Mouse (Mus musculus): Measurements from ENCODE around the gene Wwc2.

Wwc2 gene

DNA sequence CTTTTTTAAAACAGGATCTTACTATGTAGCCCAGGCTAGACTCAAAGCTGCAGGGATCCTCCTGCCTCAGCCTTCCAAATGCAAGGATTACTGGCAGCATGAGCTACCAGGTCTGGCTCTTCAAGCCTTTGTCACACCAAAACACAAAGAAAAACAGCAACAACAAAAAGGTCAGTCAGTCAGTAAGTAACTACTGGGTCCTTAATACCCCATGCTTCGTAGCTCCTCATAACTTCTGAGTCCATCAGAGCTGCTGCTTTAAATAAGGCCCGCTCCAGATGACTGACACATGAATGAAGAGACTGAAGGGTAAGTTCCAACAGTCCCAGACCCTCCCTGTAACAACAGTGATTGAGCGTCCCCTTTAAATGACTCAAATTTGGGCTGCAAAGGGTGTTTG lies 90.8 kb downstream of the Wwc2 start:
- DNase-seq: no peak

DNA sequence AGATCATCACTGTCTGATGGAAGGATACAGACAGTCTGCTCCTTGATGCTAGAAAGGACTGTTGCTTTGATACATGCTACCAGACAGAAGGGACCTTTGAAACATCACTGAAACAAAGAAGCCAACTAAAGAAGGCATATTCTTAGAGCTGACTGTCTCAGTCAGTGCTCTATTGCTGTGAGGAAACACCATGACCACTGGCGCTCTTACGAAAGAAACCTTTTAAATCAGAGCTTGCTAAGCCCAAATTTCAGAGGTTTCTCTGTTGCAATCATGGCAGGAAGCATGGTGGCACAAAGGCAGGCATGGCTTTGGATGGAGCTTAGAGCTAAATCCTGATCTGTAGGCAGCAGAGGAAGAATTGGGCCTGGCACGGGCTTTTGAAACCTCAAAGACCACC lies 98.3 kb downstream of the Wwc2 start:
- no peak for DNase-seq

DNA sequence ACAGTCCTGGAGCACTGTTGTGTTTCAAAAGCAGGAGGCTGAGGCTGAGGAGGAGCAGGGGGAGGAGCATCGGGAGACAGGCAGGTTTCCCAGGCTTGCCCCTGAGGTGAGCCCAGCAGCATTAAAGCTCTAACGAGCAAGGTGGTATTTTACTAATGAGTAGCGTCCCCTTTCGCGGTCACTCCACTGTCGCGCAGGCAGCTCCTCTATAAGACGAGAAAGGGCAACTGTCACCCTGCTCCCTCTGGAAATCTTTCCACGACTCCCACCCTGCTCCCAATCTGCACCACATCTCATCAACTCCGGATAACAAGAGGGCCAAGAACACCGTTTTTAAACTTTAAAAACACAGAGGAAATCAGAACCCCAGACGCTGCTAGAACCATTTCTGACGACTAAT lies 99.1 kb downstream of the Wwc2 start:
- DNase-seq: no peak

DNA sequence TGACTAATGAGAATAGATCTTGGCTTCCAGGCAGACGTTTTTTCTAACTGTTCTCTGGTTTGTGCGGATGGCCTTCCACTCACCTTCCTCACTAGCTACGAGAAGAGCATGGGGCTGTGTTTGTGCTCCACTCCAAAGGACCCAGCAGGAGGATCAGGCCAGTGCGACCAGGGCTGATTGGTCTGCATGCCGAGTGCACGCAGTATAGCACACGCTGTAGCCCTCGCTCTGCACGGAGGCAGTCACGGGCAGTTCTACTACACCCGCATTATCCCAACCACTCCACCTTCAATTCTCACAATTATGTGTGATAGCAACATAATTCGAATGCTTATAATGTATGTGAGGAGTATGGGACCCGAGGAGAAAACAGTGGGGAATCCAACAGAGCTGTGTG lies 99.9 kb downstream of the Wwc2 start:
- DNase-seq: no peak

DNA sequence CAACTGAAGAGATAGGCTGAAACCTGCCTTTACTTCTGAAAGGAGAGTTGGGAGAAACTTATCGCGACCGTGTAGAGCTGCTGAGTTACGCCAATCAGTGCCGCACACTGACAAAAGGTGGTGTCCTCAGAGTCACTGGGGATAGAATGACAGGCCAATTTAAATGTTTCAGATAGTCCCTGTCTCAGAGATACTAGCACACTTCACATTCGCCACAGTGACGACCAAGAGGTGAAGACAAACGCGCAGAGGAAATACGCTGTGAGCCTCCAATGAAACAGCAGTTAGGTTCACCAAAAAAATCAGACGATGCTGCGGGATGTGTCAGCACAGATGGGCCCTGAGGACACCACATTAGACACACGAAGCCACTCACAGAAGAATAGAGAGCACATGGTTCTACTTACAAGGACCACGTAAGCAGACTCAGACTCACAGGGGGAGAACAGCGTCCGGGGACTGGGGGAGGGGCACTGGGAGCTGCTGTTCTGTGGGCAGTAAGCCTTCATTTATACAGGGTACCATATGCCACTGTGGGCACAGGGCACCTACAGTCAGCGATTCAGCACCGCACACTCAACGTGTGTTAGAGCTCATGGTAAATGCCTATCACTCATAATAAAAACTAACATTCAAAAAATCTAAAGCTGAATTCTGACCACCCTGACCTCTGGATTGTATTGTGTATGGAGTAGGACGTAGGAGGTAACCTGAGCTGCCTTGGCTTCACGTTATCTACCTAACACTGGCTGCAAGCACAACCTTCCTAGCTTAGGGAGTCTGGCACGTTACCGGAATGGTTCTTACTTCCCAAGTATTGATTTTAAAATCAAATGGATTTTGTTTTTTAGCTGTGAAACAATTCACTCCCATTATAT lies 100.5 kb downstream of the Wwc2 start:
- no peak for DNase-seq

DNA sequence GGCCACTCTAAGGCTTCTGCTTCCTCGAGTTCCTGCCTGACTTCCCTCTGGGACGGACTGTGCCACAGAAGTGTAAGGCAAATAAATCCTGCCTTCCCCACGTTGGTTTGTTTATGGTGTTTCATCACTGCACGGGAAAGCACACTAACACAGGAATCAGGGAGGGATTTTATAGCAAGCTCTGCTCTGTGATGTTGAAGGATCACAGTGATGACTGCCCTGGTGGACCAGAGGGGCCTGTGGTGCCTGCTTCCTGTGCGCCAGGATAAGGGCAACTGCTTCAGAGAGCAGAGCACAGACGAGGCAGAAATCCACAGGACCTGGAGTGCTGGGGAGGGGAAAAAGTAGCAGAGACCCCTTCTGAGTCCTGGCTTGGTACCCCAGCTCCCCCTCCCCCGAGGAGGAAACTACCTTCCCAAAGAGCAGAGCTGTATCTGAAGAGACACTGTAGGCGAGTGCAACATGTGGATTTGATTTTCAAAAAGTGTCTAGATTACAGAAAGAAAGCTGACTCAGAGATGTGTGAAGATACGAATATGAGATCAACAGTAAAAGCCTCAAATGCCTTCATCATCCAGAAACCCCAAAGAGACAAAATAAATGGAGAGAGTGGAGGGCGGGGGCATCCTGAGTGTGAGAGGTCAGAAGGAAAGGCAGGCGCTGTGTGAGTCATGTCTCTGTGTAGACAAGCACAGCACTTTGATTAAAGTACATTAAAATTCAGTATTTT lies 101.7 kb downstream of the Wwc2 start:
- no peak for DNase-seq

DNA sequence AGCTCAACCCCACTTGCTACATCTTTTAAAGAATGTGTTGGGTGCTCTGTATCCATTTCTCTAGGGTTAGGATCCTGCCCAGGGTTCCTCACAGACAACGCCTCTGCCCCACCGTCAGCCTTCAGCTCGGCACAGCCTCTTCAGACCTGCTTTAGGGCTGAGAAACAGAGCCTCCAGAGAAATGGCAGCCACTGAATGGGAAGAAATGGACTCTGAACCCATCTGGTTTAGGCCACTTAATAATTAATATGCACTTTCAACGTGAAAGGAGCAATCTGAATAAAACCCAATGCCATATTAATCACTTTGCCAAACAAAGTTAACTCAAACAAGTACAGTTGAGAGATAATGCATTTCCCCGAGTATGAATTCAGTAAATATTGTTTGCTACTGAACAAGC lies 106.4 kb downstream of the Wwc2 start:
- no peak for DNase-seq

DNA sequence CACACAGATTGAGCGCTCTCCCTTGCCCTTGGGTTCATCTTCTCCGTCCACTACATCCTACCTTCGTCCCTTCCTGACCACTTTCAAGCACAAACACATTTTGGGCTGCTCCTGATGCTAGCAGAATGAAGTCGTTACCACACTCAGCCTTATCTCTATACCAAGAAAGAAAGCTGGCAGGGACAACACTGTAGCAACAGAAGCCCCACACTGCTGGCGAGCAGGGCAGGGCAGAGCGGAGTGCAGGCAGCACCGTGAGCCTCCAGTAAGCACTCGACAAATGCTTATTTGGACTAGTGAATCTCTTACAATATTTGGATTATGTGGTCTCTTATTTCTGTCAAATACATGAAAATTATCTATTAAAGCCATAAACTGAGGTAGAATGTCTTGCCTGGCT lies 107.0 kb downstream of the Wwc2 start:
- no peak for DNase-seq

DNA sequence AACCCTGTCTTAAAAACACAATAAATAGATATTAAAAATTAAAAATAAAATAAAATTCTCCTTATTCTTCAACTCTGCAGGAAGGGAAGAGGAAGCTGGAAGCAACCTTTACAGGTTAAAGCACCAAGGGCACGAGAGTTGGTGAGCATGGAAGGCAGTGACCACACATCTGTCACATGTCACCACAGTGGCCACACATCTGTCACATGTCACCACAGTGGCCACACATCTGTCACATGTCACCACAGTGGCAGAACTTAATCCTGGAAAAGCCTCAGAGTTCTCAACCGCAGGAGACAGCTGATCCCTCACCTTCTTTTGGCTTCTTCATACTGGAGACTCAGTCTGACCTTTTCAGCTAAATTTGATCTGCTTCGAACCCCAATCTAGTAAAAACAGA lies 112.2 kb downstream of the Wwc2 start:
- DNase-seq: no peak

DNA sequence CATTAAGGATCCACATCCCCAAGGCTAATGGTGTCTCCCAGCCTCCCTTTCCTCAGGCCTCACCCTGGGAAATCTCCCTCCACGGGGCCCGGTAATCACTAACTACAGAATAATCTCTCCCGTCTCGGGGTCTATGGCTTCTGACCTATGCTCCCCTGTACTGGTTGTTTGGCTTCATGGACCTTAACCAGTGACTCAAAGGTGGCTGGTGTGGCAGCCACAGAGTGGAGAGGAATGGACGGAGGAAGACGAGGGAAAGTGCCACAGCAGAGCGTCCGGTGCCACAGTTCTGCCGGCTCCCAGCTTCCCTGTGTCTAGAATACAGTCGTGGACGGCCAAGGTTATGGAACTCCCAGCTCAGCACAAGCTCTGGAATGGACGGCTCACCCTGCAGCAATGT lies 114.9 kb downstream of the Wwc2 start:
- DNase-seq: no peak

DNA sequence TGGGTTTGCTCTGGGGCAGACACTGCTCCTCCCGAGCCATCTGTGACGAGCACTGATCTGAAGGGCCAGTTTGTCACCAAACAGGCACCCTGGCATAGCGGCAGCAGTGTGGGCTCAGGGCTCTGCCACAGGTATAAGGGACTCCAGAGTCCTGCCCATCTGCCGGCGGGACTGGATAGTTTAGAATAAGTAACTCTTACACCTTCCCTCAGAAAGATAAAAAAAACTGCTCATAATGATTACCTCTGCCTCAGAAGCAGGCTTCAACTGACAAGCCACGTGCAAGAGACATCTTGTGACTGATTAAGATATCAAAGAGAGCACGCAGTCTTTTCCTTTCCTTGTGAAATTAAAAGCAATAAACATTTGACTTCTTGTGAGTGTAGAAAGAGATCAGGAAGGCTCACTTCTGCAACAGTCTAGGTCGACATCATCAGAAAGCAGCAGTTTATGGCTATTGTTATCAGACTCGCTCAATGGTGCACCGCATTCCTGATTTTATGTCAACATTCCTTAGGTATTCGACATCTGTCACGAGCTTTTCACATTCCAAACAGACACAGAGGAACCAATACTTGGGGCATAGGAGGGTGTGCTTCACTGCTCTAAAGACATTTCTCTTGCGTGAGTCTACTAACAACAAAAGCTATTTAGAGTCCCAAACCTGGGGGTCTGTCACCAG lies 116.1 kb downstream of the Wwc2 start:
- no peak for DNase-seq

DNA sequence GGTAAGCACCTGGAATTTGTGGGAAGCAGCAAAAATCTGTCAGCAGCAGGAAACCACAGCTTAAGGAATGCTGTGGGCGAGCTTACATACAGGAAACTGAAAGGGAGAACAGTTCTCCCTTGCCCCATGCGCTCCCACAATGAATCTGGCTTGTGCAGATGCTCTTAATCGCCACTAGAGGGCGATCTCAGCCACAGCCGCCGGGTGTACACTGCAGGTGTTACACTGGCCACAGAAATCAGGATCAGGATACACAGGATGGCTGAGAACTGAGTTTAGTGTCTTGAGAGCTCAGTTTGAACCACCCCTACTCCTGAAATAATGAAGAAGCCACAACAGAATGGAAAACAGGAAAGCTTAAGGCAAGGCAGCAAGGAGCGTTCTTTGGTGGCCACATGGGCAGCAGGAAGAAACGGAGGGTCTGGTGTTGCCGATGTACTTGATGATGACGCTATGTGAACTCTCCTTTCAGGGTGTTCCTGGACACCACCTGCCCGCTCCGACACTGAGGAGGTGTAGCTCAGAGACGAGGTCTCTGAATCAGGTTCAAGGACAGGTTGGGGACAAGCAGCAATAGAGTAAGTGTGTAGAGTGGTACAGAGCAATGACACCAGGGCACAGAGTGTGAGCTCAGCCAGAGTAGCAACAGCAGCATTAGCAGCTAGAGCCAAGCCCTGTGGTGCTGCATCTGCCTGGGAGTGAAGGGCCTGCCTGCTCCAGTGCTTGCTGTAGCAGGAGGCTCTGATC lies 118.2 kb downstream of the Wwc2 start:
- no peak for DNase-seq

DNA sequence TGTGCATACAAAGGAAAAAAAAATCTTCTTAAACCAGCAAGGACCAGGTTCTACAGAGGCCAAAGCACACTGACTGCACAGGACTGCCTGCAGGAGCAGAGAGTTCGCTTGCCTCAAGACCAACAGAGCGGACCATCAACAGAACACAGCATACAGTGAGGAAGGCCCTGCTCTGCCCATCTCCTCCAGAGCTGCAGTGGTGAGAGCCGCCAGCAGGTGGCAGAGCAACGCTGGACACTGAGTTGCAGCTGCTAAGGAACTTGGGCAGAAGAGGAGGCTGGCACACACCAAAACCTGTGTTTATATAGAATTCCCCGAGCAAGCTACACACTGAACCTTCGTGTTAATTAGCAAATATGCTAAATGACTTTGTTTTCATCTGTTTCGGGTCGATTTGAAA lies 123.7 kb downstream of the Wwc2 start:
- DNase-seq: peak; percentile 91

DNA sequence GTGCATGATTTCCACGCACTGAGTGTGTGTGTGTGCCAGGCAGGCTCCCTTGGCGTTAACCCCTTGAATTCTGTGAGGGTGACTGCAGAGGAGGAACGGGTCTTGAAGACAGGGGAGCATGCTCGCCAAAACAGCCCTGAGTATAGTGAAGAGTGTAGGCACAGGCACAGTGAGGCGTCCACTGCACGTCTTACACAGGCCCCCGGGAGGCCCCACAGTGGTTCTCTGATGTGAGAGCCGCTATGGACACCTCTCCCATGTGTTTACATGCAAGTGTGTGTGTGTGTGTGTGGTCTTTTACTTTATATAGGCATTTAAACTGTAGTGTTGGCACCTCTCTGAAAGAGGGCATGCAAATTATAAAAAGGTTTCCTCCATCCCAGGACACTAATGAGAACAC lies 124.2 kb downstream of the Wwc2 start:
- no peak for DNase-seq

DNA sequence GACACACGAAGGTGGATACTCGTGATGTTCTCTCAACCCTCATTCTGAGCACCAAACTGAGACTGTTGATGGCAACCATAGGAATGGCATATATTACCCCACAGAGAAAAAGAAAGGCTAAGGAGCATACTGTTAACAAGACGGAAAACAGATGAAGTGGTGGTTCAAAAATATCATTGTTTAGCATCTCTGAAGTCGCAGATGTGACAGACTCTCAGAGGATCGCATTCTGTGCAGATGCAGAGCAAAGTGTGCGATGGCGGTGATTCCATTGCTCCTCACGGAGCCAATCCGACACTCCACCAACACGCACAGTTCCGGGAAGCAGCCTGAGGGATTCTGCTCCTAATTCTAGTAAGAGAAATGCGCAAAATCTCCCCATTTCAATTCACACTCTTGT lies 131.5 kb downstream of the Wwc2 start:
- peak; percentile 29 for DNase-seq

DNA sequence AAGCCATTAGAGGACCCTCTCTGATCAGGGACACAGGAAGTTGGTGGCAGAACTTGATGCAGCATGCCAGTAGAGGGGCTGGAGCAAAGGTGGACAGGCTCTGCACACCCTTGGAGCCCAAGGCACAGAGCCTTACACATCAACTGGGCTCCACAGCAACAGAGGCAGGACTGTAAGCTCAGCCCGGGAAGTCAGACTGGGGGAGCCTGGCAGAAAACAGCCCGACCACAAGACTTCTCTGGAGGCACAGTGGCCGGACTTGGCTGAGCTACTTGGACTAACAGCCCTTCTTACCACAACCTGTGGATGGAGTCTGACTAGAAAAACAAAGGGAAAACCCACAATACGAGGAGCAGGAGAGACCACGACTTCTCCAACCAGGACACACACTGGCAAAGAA lies 137.4 kb downstream of the Wwc2 start:
- DNase-seq: no peak

DNA sequence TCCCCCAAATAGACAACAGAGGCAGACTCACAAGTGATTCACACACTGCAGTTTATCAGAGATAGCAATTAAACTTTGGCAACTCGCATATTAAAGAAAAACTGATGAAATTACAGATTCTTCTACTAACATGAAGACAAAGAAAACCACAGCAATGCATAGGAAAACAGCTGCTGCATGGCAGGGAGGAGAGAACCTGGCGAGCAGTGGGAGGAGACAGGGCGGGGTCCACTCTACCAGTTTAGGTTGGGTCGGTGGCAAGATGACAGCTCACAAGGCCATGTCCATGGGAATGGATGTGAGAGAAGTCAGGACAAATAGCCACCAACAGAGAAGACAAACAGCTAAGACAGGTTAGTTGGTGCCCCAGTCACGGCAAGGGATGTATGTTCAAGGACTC lies 138.0 kb downstream of the Wwc2 start:
- no peak for DNase-seq

DNA sequence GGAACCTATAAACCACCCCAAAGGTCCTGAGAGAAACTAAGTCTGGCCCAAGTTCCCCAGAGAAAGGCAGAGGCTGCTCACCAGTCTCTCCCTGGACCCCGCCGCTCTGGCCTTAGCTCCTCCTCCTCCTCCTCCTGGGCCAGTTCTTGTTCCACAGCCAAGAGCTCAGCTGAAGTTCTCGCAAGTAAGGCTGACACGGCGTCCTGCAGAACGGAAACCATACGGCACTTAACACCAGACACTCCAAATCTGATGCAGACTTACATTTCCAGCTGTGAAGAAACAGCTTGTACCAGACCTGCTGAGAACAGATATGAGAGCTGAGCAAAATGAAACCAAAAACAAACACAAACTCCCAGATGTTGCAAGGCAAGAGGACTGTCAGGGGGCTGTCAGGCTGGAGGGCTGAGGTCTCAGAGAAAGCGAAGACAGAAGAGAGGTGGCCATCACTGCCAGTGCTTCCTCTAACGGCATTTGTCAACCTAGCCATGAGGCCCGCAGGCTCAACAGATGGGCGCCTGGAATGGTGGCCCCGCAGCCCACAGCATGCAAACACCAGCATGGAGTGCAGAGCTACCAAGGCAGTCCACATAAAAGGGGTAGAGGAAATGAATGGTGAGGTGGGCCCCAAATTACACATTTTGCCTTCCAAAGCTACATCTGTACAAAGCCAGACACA lies 138.8 kb downstream of the Wwc2 start:
- no peak for DNase-seq

DNA sequence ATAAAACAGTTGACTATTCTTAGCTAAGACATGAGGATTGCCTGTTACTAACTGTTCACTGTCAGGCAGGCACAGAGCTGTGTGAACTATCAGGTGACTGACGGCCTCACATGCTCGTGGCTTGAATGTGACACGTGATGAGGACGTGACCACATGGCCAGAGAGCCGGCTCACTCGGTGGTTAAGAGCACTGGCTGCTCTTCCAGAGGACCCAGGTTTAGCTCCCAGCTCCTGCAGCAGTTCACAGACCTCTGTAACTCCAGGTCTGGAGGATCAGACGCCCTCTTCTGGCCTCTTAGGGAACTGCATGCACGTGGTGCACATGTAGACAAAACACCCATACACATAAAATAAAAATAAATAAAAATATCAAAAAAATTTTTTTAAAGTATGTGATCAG lies 140.9 kb downstream of the Wwc2 start:
- no peak for DNase-seq

DNA sequence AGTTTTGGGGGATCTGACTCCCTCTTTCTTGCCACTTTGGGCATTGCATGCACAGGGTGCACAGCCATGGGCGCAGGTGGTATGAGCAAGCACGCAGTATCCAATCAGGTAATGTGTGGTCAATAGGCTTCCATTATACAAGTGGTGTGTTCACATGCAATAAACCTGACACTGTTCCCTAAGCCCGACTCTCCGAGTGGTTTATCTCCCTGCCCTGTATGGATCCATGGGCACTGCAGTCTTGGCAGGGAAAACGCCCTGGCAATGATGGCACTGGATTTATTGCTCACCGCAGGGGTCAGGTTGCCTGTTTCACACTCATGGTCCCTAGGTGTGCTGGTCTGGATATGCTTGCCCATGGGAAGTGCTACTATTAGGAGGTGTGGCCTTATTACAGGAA lies 142.8 kb downstream of the Wwc2 start:
- no peak for DNase-seq

DNA sequence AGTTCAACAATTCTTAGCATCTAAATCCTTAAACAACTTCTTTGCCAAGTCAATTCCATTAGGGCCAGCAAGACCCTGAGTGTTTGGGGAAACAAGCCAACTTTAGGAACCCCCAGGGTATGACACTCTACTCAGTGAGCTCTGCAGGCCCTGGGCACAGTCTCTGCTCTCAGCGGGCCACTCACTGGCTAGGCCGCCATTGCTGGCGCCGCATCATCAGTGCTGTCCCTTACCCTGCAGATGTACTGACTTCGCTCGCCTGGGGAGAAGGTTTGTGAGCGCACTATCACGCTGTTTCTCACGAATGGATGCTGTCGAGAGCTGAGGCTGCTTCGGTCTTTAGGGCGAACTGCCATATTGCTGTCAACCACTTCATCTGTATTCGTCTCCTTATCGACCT lies 143.6 kb downstream of the Wwc2 start:
- no peak for DNase-seq

DNA sequence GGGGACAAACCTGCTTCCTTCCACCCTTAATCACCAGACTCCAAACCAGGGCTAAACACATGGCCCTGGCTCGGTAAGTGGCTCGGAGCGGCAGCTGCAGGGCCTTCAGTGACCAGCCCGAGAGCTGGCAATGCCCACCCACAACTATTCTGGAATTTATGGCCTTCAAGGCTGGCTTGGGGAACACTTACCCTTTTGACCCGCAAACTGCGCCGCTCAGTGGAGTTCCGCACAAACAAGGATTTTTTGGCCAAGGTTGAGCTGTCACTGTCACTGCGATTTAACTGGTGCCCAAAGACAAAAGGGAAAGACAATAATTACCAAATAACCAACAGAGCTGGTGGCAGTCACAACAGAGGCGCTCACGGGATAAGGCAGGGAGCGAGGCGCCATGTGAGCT lies 144.8 kb downstream of the Wwc2 start:
- no peak for DNase-seq

DNA sequence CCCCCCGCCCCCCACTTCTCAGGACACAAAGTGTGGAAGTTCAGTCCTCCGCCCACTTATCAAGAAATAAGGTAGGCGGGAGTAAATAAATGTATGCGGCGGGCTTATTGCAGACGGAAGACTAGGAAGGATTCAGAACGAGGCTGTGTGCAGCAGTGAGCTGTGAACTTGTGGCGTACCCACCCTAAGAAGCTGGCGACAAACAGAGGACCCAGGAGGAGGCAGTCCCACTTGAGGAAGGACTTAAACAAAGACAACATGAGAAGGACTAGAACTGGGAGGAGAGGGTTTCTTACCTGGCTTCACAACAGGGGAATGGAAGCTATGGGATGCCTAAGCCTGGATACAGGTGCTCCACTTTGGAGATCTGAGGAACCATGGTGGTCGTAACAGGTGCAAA lies 147.1 kb downstream of the Wwc2 start:
- no peak for DNase-seq

Data from right cerebral cortex, postnatal 14 days (tissue).